Mouse (Mus musculus): ENCODE results near the gene Btbd10. TPM values are rescaled to one million over a fixed set of nuclear protein-coding genes. Genes with fewer than 3 reads are reported as not detected.

The Btbd10 gene
- polyA plus RNA-seq, 1 experiment from 2014 or later = 14.8 TPM

- no peaks in the 10 kb centered on the region for H3K27me3 ChIP-seq (replicated peaks; ENCODE audit: control insufficient read depth, insufficient read depth, low read length)
- no peaks in the 10 kb centered on the region for H3K4me1 ChIP-seq (replicated peaks; ENCODE audit: control insufficient read depth, insufficient read depth, low read length)
- H3K9me3 ChIP-seq (ENCODE audit: control insufficient read depth, low read length) = no peaks in the 10 kb centered on the region
- WGBS = 20% methylated on average over 7 of the region's 7 CpGs
- H3K9ac ChIP-seq (ENCODE audit: low read depth, low read length) = no peak overlapping the region
- DNase-seq (ENCODE audit: low spot score) = peak; percentile 54
- H3K36me3 ChIP-seq (ENCODE audit: control insufficient read depth, insufficient read depth, low read length) = no peaks in the 10 kb centered on the region
- H3K4me3 ChIP-seq (ENCODE audit: low read depth, low read length) = no peak overlapping the region
- ATAC-seq (replicated peaks; ENCODE audit: low FRiP score) = peak; percentile 92
- no peak overlapping the region for H3K27ac ChIP-seq (ENCODE audit: low read depth, low read length)
- H3K4me2 ChIP-seq = no peak overlapping the region
These were observed 8.9 kb upstream of the Btbd10 start for GRCm38 (mm10) chr7:113377875-113378658.

GRCm38 (mm10) chr7:113372682-113373081 is 3.5 kb upstream of the Btbd10 start:
- DNase-seq (ENCODE audit: low spot score) (no peak), ATAC-seq (replicated peaks; ENCODE audit: low FRiP score) (no peak)
- WGBS = 75% methylated on average over 1 of the region's 1 CpGs

GRCm38 (mm10) chr7:113369620-113370340 is 588 bp upstream of the Btbd10 start:
- peak overlapping the region; percentile 86 for H3K4me3 ChIP-seq (ENCODE audit: low read depth, low read length)
- H3K4me1 ChIP-seq (replicated peaks; ENCODE audit: control insufficient read depth, insufficient read depth, low read length) = peaks cover 10% of the 10 kb centered on the region
- H3K27ac ChIP-seq (ENCODE audit: low read depth, low read length) = peak overlapping the region; percentile 90
- ATAC-seq (replicated peaks; ENCODE audit: low FRiP score) = peak; percentile 80
- H3K9me3 ChIP-seq (ENCODE audit: control insufficient read depth, low read length) = no peaks in the 10 kb centered on the region
- H3K27me3 ChIP-seq (replicated peaks; ENCODE audit: control insufficient read depth, insufficient read depth, low read length) = no peaks in the 10 kb centered on the region
- peak overlapping the region; percentile 93 for H3K4me2 ChIP-seq
- H3K36me3 ChIP-seq (ENCODE audit: control insufficient read depth, insufficient read depth, low read length) = no peaks in the 10 kb centered on the region
- peak overlapping the region; percentile 95 for H3K9ac ChIP-seq (ENCODE audit: low read depth, low read length)
- under 1% methylated on average over 44 of the region's 44 CpGs for WGBS
- peak; percentile 85 for DNase-seq (ENCODE audit: low spot score)

More at GRCm38 (mm10) chr7:113372682-113373081, 3.5 kb upstream of the Btbd10 start:
- no peak overlapping the region for H3K4me2 ChIP-seq
- no peak overlapping the region for H3K9ac ChIP-seq (ENCODE audit: low read depth, low read length)
- no peak overlapping the region for H3K4me3 ChIP-seq (ENCODE audit: low read depth, low read length)
- no peak overlapping the region for H3K27ac ChIP-seq (ENCODE audit: low read depth, low read length)
- H3K36me3 ChIP-seq (ENCODE audit: control insufficient read depth, insufficient read depth, low read length) = no peaks in the 10 kb centered on the region
- no peaks in the 10 kb centered on the region for H3K27me3 ChIP-seq (replicated peaks; ENCODE audit: control insufficient read depth, insufficient read depth, low read length)
- peaks cover 6% of the 10 kb centered on the region for H3K4me1 ChIP-seq (replicated peaks; ENCODE audit: control insufficient read depth, insufficient read depth, low read length)
- H3K9me3 ChIP-seq (ENCODE audit: control insufficient read depth, low read length) = no peaks in the 10 kb centered on the region

- 55% methylated on average over 4 of the region's 4 CpGs for WGBS
- ATAC-seq (replicated peaks; ENCODE audit: low FRiP score) (peak; percentile 34; the same call in 1 of the 2 replicates), DNase-seq (ENCODE audit: low spot score) (no peak)
- Histone ChIP-seq H3K4me1 (replicated peaks; ENCODE audit: control insufficient read depth, insufficient read depth, low read length) (peaks cover 10% of the 10 kb centered on the region), H3K4me2 (peak overlapping the region; percentile 93), H3K4me3 (ENCODE audit: low read depth, low read length) (no peak overlapping the region), H3K9ac (ENCODE audit: low read depth, low read length) (no peak overlapping the region), H3K36me3 (ENCODE audit: control insufficient read depth, insufficient read depth, low read length) (no peaks in the 10 kb centered on the region), H3K27ac (ENCODE audit: low read depth, low read length) (no peak overlapping the region), H3K9me3 (ENCODE audit: control insufficient read depth, low read length) (no peaks in the 10 kb centered on the region), H3K27me3 (replicated peaks; ENCODE audit: control insufficient read depth, insufficient read depth, low read length) (no peaks in the 10 kb centered on the region)
These were observed 1.8 kb downstream of the Btbd10 start for GRCm38 (mm10) chr7:113367440-113367839.

GRCm38 (mm10) chr7:113349089-113349488 is 20.1 kb downstream of the Btbd10 start:
- no peak for DNase-seq (ENCODE audit: low spot score)
- Histone ChIP-seq H3K36me3 (ENCODE audit: control insufficient read depth, insufficient read depth, low read length) (no peaks in the 10 kb centered on the region), H3K27ac (ENCODE audit: low read depth, low read length) (no peak overlapping the region), H3K4me3 (ENCODE audit: low read depth, low read length) (no peak overlapping the region), H3K9me3 (ENCODE audit: control insufficient read depth, low read length) (no peaks in the 10 kb centered on the region), H3K9ac (ENCODE audit: low read depth, low read length) (no peak overlapping the region), H3K27me3 (replicated peaks; ENCODE audit: control insufficient read depth, insufficient read depth, low read length) (no peaks in the 10 kb centered on the region), H3K4me1 (replicated peaks; ENCODE audit: control insufficient read depth, insufficient read depth, low read length) (peaks cover 2% of the 10 kb centered on the region; the same call in 1 of the 2 replicates), H3K4me2 (no peak overlapping the region)
- peak; percentile 89 for ATAC-seq (replicated peaks; ENCODE audit: low FRiP score)
- WGBS = 40% methylated on average over 1 of the region's 1 CpGs

GRCm38 (mm10) chr7:113347694-113348093 is 21.5 kb downstream of the Btbd10 start:
- Histone ChIP-seq H3K9ac (ENCODE audit: low read depth, low read length) (no peak overlapping the region), H3K4me1 (replicated peaks; ENCODE audit: control insufficient read depth, insufficient read depth, low read length) (peaks cover 2% of the 10 kb centered on the region; the same call in 1 of the 2 replicates), H3K9me3 (ENCODE audit: control insufficient read depth, low read length) (no peaks in the 10 kb centered on the region), H3K27ac (ENCODE audit: low read depth, low read length) (no peak overlapping the region), H3K4me3 (ENCODE audit: low read depth, low read length) (no peak overlapping the region), H3K4me2 (no peak overlapping the region), H3K27me3 (replicated peaks; ENCODE audit: control insufficient read depth, insufficient read depth, low read length) (no peaks in the 10 kb centered on the region), H3K36me3 (ENCODE audit: control insufficient read depth, insufficient read depth, low read length) (no peaks in the 10 kb centered on the region)
- DNase-seq (ENCODE audit: low spot score) = no peak
- 91% methylated on average over 2 of the region's 2 CpGs for WGBS
- no peak for ATAC-seq (replicated peaks; ENCODE audit: low FRiP score)

GRCm38 (mm10) chr7:113347271-113347670 is 21.9 kb downstream of the Btbd10 start:
- Histone ChIP-seq H3K9ac (ENCODE audit: low read depth, low read length) (no peak overlapping the region), H3K4me3 (ENCODE audit: low read depth, low read length) (no peak overlapping the region), H3K36me3 (ENCODE audit: control insufficient read depth, insufficient read depth, low read length) (no peaks in the 10 kb centered on the region), H3K27ac (ENCODE audit: low read depth, low read length) (no peak overlapping the region), H3K4me2 (no peak overlapping the region), H3K9me3 (ENCODE audit: control insufficient read depth, low read length) (no peaks in the 10 kb centered on the region), H3K4me1 (replicated peaks; ENCODE audit: control insufficient read depth, insufficient read depth, low read length) (peaks cover 2% of the 10 kb centered on the region; the same call in 1 of the 2 replicates), H3K27me3 (replicated peaks; ENCODE audit: control insufficient read depth, insufficient read depth, low read length) (no peaks in the 10 kb centered on the region)
- no peak for ATAC-seq (replicated peaks; ENCODE audit: low FRiP score)
- no peak for DNase-seq (ENCODE audit: low spot score)
- 49% methylated on average over 4 of the region's 4 CpGs for WGBS

GRCm38 (mm10) chr7:113335250-113335649 is 33.9 kb downstream of the Btbd10 start:
- H3K36me3 ChIP-seq (ENCODE audit: control insufficient read depth, insufficient read depth, low read length) = no peaks in the 10 kb centered on the region
- WGBS = 75% methylated on average over 8 of the region's 8 CpGs
- no peaks in the 10 kb centered on the region for H3K4me1 ChIP-seq (replicated peaks; ENCODE audit: control insufficient read depth, insufficient read depth, low read length)
- H3K27me3 ChIP-seq (replicated peaks; ENCODE audit: control insufficient read depth, insufficient read depth, low read length) = no peaks in the 10 kb centered on the region
- ATAC-seq (replicated peaks; ENCODE audit: low FRiP score) (no peak), DNase-seq (ENCODE audit: low spot score) (no peak)
- no peak overlapping the region for H3K9ac ChIP-seq (ENCODE audit: low read depth, low read length)
- H3K4me2 ChIP-seq = no peak overlapping the region
- H3K4me3 ChIP-seq (ENCODE audit: low read depth, low read length) = no peak overlapping the region
- no peaks in the 10 kb centered on the region for H3K9me3 ChIP-seq (ENCODE audit: control insufficient read depth, low read length)
- no peak overlapping the region for H3K27ac ChIP-seq (ENCODE audit: low read depth, low read length)
